Mouse (Mus musculus) myocyte (in vitro differentiated cells): ENCODE measurements at regions not wholly inside any gene's neighbourhood (a gene's known extent, or its start where the extent isn't known, plus 50 kb on each side); places are given as distances from the start of the nearest gene placed in this dataset.

ENCODE experiments used
- CEBPB ChIP-seq: IDR thresholded peaks from 2 replicates; pipeline ENCODE4 v1.6.1; 2011; ENCODE audit warnings: mild to moderate bottlenecking, moderate library complexity; ENCODE audit not compliant: poor library complexity, insufficient read depth, severe bottlenecking
- E2F4 ChIP-seq: IDR thresholded peaks from one replicate; pipeline ENCODE4 v1.6.1; 2011; ENCODE audit warnings: mild to moderate bottlenecking, control low read depth, moderate library complexity; ENCODE audit not compliant: insufficient read depth
- MAX ChIP-seq: IDR thresholded peaks from one replicate; pipeline ENCODE4 v1.6.1; 2011; ENCODE audit warnings: low read depth, mild to moderate bottlenecking, control low read depth
- MYOD1 ChIP-seq, 3 experiments: IDR thresholded peaks; one replicate each; pipeline ENCODE4 v1.6.1; 2011; ENCODE audit warnings: control low read depth in 2 of 3, low read depth in 2 of 3, mild to moderate bottlenecking in 2 of 3, moderate library complexity in 1 of 3; ENCODE audit not compliant: insufficient read length in 2 of 3, control insufficient read depth in 1 of 3
- MYOG ChIP-seq, 3 experiments: IDR thresholded peaks; one replicate each; pipeline ENCODE4 v1.6.1; 2011; ENCODE audit warnings: control low read depth in 2 of 3, low read depth in 2 of 3, mild to moderate bottlenecking in 2 of 3; ENCODE audit not compliant: insufficient read length in 2 of 3, control insufficient read depth in 1 of 3, insufficient read depth in 1 of 3
- POLR2A ChIP-seq: IDR thresholded peaks from one replicate; pipeline ENCODE4 v1.6.1; 2011; ENCODE audit warnings: low read depth, mild to moderate bottlenecking, control low read depth, moderate library complexity; ENCODE audit not compliant: insufficient read length
- POLR2AphosphoS2 ChIP-seq: IDR thresholded peaks from one replicate; pipeline ENCODE4 v1.6.1; 2011; ENCODE audit warnings: low read depth, control low read depth; ENCODE audit not compliant: insufficient read length
- REST ChIP-seq: IDR thresholded peaks from one replicate; pipeline ENCODE4 v1.6.1; 2011; ENCODE audit warnings: mild to moderate bottlenecking, control low read depth, moderate library complexity; ENCODE audit not compliant: insufficient read depth, insufficient read length
- SRF ChIP-seq: IDR thresholded peaks from one replicate; pipeline ENCODE4 v1.6.1; 2011; ENCODE audit warnings: low read depth; ENCODE audit not compliant: control insufficient read depth, insufficient read length
- TCF12 ChIP-seq: IDR thresholded peaks from one replicate; pipeline ENCODE4 v1.6.1; 2011; ENCODE audit warnings: mild to moderate bottlenecking, control low read depth; ENCODE audit not compliant: poor library complexity, insufficient read depth, severe bottlenecking
- TCF3 ChIP-seq: IDR thresholded peaks from one replicate; pipeline ENCODE4 v1.6.1; 2011; ENCODE audit warnings: low read depth, control low read depth; ENCODE audit not compliant: insufficient read length
- USF1 ChIP-seq: IDR thresholded peaks from one replicate; pipeline ENCODE4 v1.6.1; 2011; ENCODE audit warnings: low read depth, mild to moderate bottlenecking, control low read depth, moderate library complexity

- no peak for TF ChIP-seq POLR2A
- no peak for TF ChIP-seq MYOG (IDR thresholded peaks at IDR 0.05; ENCODE audit: control insufficient read depth in 1 of 3, insufficient read depth in 1 of 3, insufficient read length in 2 of 3, low read depth in 2 of 3)
- TF ChIP-seq E2F4 = no peak
- TF ChIP-seq MYOD1 (IDR thresholded peaks at IDR 0.05; ENCODE audit: control insufficient read depth in 1 of 3, insufficient read length in 2 of 3, low read depth in 2 of 3) = no peak
- no peak for TF ChIP-seq TCF12
- TF ChIP-seq CEBPB = no peak
- no peak for TF ChIP-seq USF1
- no peak for TF ChIP-seq MAX
- no peak for TF ChIP-seq SRF
- TF ChIP-seq POLR2AphosphoS2 = no peak
- TF ChIP-seq TCF3 = no peak
- TF ChIP-seq REST = no peak
These were observed 110.7 kb upstream of the Stac start for GRCm38 (mm10) chr9:111800869-111801268.
